Mouse (Mus musculus): ENCODE measurements around the gene Ppp1r26. TPM values are rescaled to one million over a fixed set of nuclear protein-coding genes. Genes with fewer than 3 reads are reported as not detected.

The Ppp1r26 gene
- polyA plus RNA-seq, 1 experiment from 2014 or later, result 0.02 TPM

DNA sequence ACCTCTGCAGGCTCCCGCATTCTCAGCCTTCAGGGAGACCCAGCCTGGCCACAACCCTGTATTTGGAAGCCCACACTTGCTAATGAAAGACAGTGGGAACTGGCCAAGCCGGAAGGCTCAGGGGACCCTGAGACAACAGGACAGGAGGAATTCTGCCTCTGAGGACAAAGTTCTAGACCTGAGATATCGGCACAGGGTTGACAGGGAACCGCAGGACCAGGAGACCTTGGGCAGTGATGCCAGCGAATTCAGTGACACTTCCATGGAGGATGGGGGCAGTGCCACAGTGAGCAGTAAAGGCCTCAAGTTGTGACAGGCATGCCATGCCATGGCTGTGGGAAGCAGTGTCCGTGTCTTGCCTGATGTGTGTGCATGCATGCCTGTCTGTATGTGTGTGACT lies 6.9 kb downstream of the Ppp1r26 start:
- DNase-seq (no peak), ATAC-seq (no peak)
- Histone ChIP-seq H3K36me3 (replicated peaks; ENCODE audit: insufficient read depth, low read length) (no peaks in the 10 kb centered on the region), H3K9me3 (ENCODE audit: low read length) (no peaks in the 10 kb centered on the region), H3K4me3 (ENCODE audit: low read depth, low read length) (no peak overlapping the region), H3K27ac (ENCODE audit: low read depth) (no peak overlapping the region), H3K27me3 (ENCODE audit: insufficient read depth, low read length) (no peaks in the 10 kb centered on the region), H3K4me2 (ENCODE audit: low read depth, low read length) (no peak overlapping the region), H3K4me1 (ENCODE audit: insufficient read depth) (no peaks in the 10 kb centered on the region), H3K9ac (replicated peaks) (no peak overlapping the region)
- TF ChIP-seq CTCF (IDR thresholded peaks at IDR 0.05; ENCODE audit: low read depth), result no peak
- no peak for TF ChIP-seq EP300 (IDR thresholded peaks at IDR 0.05; ENCODE audit: low read depth)
- 82% methylated on average over 6 of the region's 6 CpGs for WGBS (ENCODE audit: insufficient replicate concordance)

DNA sequence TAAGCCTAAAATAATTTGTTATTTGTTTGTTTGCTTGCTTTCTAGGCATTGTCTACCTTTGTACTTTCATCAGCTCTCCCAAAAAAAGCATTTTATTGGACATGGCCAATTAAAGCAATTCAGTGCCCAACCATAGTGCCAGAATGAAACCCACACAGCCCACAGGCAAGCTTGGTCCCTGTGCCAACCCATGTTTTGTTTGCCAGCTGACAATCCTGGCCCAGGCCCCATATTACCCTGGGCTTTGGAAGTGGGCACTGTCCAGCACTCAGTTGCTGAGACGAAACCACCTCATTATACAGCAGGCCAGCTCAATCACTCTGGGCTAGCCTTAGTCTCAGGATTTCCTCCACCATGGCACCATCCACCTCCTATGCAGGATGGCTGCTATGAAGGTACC lies 10.0 kb downstream of the Ppp1r26 start:
- H3K9ac ChIP-seq (replicated peaks), result no peak overlapping the region
- no peaks in the 10 kb centered on the region for H3K27me3 ChIP-seq (ENCODE audit: insufficient read depth, low read length)
- H3K36me3 ChIP-seq (replicated peaks; ENCODE audit: insufficient read depth, low read length), result no peaks in the 10 kb centered on the region
- no peaks in the 10 kb centered on the region for H3K9me3 ChIP-seq (ENCODE audit: low read length)
- H3K4me1 ChIP-seq (ENCODE audit: insufficient read depth), result no peaks in the 10 kb centered on the region
- H3K4me2 ChIP-seq (ENCODE audit: low read depth, low read length), result no peak overlapping the region
- no peak overlapping the region for H3K4me3 ChIP-seq (ENCODE audit: low read depth, low read length)
- ATAC-seq (no peak), DNase-seq (no peak)
- no peak for TF ChIP-seq EP300 (IDR thresholded peaks at IDR 0.05; ENCODE audit: low read depth)
- TF ChIP-seq CTCF (IDR thresholded peaks at IDR 0.05; ENCODE audit: low read depth), result no peak
- 79% methylated on average over 1 of the region's 1 CpGs for WGBS (ENCODE audit: insufficient replicate concordance)
- no peak overlapping the region for H3K27ac ChIP-seq (ENCODE audit: low read depth)

DNA sequence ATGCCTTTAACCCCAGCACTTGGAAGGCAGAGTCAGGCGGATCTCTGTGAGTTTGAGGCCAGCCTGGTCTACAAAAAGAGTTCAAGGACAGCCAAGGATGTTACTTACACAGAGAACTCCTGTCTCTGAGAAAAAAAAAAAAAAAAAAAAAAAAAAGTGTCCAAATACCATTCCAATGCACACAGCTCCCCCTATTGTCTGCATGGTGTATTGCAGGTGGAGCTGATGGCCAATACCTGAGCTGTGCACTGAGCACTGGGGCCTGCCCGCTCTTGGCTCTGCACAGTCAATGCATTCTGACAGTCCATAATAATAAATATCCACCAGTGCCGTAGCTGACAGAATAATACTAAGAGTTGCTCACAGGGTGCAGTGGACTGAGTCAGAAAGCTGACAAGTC lies 17.3 kb downstream of the Ppp1r26 start:
- Histone ChIP-seq H3K27ac (ENCODE audit: low read depth) (no peak overlapping the region), H3K4me3 (ENCODE audit: low read depth, low read length) (no peak overlapping the region), H3K4me2 (ENCODE audit: low read depth, low read length) (no peak overlapping the region), H3K9me3 (ENCODE audit: low read length) (no peaks in the 10 kb centered on the region), H3K36me3 (replicated peaks; ENCODE audit: insufficient read depth, low read length) (no peaks in the 10 kb centered on the region), H3K4me1 (ENCODE audit: insufficient read depth) (peaks cover 15% of the 10 kb centered on the region), H3K27me3 (ENCODE audit: insufficient read depth, low read length) (peaks cover 3% of the 10 kb centered on the region; the same call in 1 of the 2 replicates), H3K9ac (replicated peaks) (no peak overlapping the region)
- TF ChIP-seq CTCF (IDR thresholded peaks at IDR 0.05; ENCODE audit: low read depth) (peak; percentile 74), EP300 (IDR thresholded peaks at IDR 0.05; ENCODE audit: low read depth) (no peak)
- WGBS (ENCODE audit: insufficient replicate concordance), result 46% methylated on average over 3 of the region's 3 CpGs
- DNase-seq (peak; percentile 59), ATAC-seq (no peak)

DNA sequence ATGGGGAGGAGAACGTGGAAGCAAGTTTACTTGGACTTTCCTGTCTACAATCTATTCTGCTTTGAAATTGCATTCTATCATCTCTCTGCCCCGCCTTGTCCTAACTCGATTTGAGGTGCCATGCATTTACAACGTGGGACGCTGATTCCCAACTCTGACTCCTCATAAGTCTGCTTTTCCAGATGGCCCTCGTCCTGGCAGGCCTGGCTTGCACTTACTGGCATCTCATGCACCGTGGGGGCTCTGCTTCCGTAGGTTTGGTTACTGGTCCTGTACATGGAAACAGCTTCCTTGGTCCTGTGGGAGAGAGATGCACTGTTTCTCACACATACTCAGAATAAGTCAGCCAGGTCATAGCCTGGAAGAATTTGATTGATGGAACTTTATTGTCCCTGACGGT lies 18.3 kb downstream of the Ppp1r26 start:
- Histone ChIP-seq H3K9me3 (ENCODE audit: low read length) (no peaks in the 10 kb centered on the region), H3K36me3 (replicated peaks; ENCODE audit: insufficient read depth, low read length) (peaks cover 8% of the 10 kb centered on the region), H3K4me3 (ENCODE audit: low read depth, low read length) (no peak overlapping the region), H3K27ac (ENCODE audit: low read depth) (no peak overlapping the region), H3K4me1 (ENCODE audit: insufficient read depth) (peaks cover 16% of the 10 kb centered on the region), H3K4me2 (ENCODE audit: low read depth, low read length) (no peak overlapping the region), H3K27me3 (ENCODE audit: insufficient read depth, low read length) (peaks cover 3% of the 10 kb centered on the region; the same call in 1 of the 2 replicates), H3K9ac (replicated peaks) (no peak overlapping the region)
- no peak for ATAC-seq
- TF ChIP-seq EP300 (IDR thresholded peaks at IDR 0.05; ENCODE audit: low read depth) (no peak), CTCF (IDR thresholded peaks at IDR 0.05; ENCODE audit: low read depth) (no peak)
- WGBS (ENCODE audit: insufficient replicate concordance), result 83% methylated on average over 9 of the region's 9 CpGs
- DNase-seq, result no peak

DNA sequence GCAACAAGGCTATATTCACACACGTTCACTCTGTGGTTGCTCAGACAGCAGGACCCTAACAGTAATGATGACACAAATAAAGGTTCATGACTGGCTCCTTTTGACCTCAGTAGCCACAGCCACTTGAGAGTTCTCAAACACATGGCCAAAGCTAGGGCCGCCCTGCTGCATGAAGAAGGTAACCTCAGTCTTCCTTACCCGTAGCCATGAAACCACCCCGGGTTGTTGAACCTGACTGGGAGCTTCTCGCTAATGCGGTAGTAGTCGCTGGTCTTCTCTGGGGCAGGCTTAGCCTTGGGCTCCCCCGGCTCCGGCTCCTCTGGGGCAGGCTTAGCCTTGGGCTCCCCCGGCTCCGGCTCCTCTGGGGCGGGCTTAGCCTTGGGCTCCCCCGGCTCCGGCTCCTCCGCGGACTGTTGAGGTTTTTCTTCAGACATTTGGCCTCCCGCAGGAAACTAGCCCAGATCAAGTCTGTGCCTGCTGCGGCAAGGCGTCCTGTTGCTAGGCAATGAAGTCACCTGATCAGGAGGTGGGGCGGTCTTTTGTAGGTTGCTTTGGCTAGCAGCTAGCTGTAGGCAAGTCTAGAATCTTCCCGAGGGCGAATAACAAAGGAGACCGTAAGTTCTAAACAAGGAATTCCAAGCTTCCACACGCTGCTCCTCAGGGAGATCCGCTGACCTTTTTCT lies 19.4 kb downstream of the Ppp1r26 start, which contains the start of gene 1700007K13Rik:
TSS of gene 1700007K13Rik (minus strand) at position 497 of the 683 bp plus-strand sequence.
- WGBS (ENCODE audit: insufficient replicate concordance), result 6% methylated on average over 25 of the region's 25 CpGs
- H3K4me2 ChIP-seq (ENCODE audit: low read depth, low read length), result peak within 1 kb of the TSS; percentile 61
- H3K9ac ChIP-seq (replicated peaks), result no peak within 1 kb of the TSS
- ATAC-seq, result peak; percentile 38; the same call in 1 of the 2 replicates
- TF ChIP-seq EP300 (IDR thresholded peaks at IDR 0.05; ENCODE audit: low read depth) (no peak), CTCF (IDR thresholded peaks at IDR 0.05; ENCODE audit: low read depth) (no peak)
- peaks cover 16% of the 10 kb centered on the region for H3K4me1 ChIP-seq (ENCODE audit: insufficient read depth)
- H3K36me3 ChIP-seq (replicated peaks; ENCODE audit: insufficient read depth, low read length), result peaks cover 10% of the 10 kb centered on the region
- DNase-seq, result peak; percentile 63
- peaks cover 3% of the 10 kb centered on the region; the same call in 1 of the 2 replicates for H3K27me3 ChIP-seq (ENCODE audit: insufficient read depth, low read length)
- H3K27ac ChIP-seq (ENCODE audit: low read depth), result no peak within 1 kb of the TSS
- H3K4me3 ChIP-seq (ENCODE audit: low read depth, low read length), result no peak within 1 kb of the TSS
- no peaks in the 10 kb centered on the region for H3K9me3 ChIP-seq (ENCODE audit: low read length)

DNA sequence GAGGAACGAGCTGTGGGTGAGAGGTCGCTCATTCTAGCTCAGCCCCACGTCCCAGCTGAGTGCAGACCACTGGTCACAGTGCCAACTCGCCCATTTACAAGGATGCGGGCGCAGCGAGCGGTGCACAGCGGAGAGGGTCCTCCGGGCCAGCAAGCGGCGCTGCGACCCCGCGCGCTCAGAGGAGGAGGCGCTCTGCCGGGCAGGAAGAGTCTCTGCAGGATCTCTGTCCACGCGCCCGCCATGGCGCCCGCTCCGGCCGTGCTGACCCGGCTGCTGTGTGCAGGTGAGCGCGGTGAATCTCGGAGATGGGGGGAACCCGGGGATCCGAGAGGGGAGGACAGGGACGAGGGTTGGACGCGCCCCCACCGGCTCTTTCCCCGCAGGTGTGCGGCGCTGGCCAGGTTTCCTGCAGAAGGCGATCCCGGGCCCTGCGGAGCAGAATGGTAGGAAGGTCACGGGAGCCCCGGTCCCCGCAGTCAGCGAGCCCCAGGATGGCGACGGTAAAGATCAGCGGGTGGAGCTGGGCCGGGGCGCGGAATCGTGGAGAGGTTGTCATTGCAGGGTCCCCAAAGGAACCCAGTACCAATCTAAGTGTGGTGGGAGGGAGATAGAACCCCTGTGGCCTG lies 21.4 kb downstream of the Ppp1r26 start, which contains the start of gene Mrps2:
TSS of gene Mrps2 (plus strand) at position 207 of the 626 bp plus-strand sequence.
- peaks cover 16% of the 10 kb centered on the region for H3K4me1 ChIP-seq (ENCODE audit: insufficient read depth)
- H3K4me3 ChIP-seq (ENCODE audit: low read depth, low read length), result peak within 1 kb of the TSS; percentile 75
- H3K27ac ChIP-seq (ENCODE audit: low read depth), result no peak within 1 kb of the TSS
- WGBS (ENCODE audit: insufficient replicate concordance), result 1% methylated on average over 52 of the region's 52 CpGs
- peak within 1 kb of the TSS; percentile 88 for H3K9ac ChIP-seq (replicated peaks)
- peak; percentile 88 for DNase-seq
- peaks cover 3% of the 10 kb centered on the region; the same call in 1 of the 2 replicates for H3K27me3 ChIP-seq (ENCODE audit: insufficient read depth, low read length)
- H3K36me3 ChIP-seq (replicated peaks; ENCODE audit: insufficient read depth, low read length), result peaks cover 14% of the 10 kb centered on the region
- TF ChIP-seq EP300 (IDR thresholded peaks at IDR 0.05; ENCODE audit: low read depth) (no peak), CTCF (IDR thresholded peaks at IDR 0.05; ENCODE audit: low read depth) (peak; percentile 89)
- peak; percentile 92 for ATAC-seq
- no peaks in the 10 kb centered on the region for H3K9me3 ChIP-seq (ENCODE audit: low read length)
- H3K4me2 ChIP-seq (ENCODE audit: low read depth, low read length), result peak within 1 kb of the TSS; percentile 91

Data from liver, postnatal 0 days (tissue).